Mouse (Mus musculus): ENCODE measurements at regions not wholly inside any gene's neighbourhood (a gene's known extent, or its start where the extent isn't known, plus 50 kb on each side); places are given as distances from the start of the nearest gene placed in this dataset.

DNA sequence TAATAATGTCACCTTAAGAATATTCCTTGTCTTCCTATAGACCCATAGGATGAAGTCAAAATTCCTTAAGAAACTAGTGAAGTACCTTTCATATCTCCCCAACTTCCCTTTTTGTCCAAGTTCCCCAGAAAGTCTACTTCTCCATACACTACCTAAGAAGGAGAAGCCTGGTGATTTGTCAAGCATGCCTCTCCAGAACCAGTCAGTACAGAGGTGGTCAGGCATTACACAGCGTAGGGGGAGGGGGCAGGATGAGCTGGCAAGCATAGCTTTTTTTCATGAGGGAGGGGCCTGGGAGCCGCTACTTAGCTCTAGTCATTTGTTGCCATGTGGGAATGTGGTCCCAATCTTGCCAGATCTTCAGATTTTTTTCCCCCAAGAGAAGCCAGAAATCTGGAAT, 54.0 kb upstream of the Satb2 start:
- 80% methylated on average over 2 of the region's 2 CpGs for WGBS
- no peak for DNase-seq (ENCODE audit: low read depth, low spot score)

DNA sequence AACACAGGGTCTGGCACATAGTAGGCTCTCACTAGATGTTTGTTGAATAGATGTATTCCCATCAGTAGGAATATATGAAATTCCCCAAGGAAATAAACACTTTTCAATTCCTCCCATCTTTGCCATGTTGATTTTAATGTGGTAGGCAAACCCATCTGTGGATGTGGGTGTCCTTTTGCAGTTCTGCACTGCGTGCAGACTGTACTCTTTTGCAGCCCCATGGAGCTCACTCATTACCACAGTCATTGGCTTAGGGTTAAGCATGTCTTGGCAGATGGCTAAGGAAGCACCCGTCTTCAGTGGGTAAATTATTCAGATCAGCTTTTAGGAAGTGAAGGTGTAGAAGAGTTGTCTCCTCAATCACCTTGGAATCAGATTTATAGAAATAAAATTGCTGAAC, 54.8 kb upstream of the Satb2 start:
- 85% methylated on average over 2 of the region's 2 CpGs for WGBS
- no peak for DNase-seq (ENCODE audit: low read depth, low spot score)

DNA sequence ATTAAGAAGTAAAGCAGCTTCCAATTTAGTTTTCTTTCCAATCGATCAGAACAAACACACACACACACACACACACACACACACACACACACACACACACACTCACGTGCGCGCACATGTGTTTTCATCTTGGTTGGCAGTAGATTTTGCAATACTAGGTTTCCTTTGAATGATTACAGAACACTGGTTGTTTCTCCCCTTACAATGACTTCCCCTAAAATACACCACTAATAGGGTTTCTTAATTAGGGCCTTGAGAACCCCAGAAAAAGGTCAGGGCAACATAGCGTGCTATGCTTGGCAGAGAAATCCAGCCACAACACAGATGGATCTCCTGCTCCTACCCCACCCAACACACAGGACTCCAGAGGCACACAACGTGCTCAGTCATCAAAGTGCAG, 56.0 kb upstream of the Satb2 start:
- no peak for DNase-seq (ENCODE audit: low read depth, low spot score)
- WGBS = 86% methylated on average over 6 of the region's 6 CpGs

DNA sequence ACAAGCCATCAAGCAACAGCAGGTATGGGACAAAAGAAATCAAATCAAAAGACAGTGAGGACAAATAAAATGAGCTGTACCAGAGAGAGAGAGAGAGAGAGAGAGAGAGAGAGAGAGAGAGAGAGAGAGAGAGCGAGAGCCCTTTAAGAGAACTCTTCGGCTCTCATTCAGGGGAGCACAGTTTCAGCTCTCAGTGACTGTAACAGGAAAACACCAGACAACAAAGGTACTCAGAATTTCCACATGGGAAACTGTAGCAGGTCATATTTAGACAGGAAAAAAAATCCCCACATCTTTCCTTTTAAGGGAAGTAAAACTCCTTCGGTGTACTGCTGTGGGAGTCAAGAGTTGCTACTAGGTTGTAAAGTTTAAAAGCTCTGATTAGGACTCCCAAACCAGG, 57.9 kb upstream of the Satb2 start:
- no peak for DNase-seq (ENCODE audit: low read depth, low spot score)
- 61% methylated on average over 3 of the region's 3 CpGs for WGBS

DNA sequence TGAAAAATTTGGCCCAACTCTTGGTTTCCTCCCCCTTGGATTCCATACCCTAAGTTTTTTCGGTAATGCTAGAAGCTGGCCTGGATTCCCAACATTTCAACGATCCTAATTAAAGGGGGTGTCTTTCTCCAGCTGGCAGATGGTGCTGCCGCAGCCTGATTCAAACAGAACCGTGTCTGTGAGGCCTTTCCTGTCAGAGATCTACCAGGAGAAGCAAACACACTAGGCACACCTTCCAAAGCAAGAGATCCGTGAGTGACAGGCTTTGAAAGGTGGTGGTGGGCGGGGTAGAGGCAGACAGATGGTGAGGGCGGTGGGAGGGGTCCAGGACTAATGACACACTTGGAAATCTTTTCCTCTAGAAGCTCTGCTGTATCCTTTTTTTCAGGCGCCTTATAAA, 61.8 kb upstream of the Satb2 start:
- DNase-seq (ENCODE audit: low read depth, low spot score) = no peak
- WGBS = 37% methylated on average over 8 of the region's 8 CpGs

DNA sequence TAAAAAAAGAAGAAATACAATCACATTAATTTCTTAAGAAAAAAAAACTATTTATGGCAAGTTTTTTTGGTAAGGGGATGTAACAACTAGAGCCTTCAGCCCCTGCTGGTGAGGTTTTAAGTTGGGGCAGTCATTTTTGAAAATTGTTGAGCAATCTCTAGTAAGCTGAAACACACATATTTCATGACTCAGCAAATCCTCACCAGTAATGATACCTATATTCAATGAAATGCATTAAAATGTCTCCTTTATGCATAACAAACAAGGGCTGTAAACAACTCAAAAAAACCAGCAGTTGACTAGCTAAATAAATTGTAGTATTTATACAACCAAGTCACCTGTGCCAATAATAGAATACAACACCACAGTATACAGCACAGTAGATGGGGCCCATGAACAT, 63.1 kb upstream of the Satb2 start:
- DNase-seq (ENCODE audit: low read depth, low spot score) = no peak

DNA sequence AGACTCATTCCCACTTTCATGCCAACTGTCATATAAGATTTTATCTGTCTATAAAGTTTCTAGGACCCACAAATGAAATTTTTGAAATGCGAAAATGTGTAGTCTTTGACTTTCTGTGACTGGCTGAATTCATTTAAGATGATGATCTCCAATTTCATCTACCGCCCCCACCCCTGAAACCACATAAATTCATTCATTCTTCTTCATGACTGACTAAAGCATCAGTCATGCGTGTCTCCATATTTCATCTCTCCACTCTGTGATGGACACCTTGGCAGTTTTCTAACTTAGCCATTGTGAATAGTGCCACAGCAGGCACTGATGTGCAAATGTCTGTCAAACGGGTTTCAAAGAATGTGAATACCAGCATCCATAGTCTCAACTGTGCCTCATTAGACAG, 75.4 kb upstream of the Satb2 start:
- WGBS = 90% methylated on average over 4 of the region's 4 CpGs
- no peak for DNase-seq (ENCODE audit: low read depth, low spot score)

DNA sequence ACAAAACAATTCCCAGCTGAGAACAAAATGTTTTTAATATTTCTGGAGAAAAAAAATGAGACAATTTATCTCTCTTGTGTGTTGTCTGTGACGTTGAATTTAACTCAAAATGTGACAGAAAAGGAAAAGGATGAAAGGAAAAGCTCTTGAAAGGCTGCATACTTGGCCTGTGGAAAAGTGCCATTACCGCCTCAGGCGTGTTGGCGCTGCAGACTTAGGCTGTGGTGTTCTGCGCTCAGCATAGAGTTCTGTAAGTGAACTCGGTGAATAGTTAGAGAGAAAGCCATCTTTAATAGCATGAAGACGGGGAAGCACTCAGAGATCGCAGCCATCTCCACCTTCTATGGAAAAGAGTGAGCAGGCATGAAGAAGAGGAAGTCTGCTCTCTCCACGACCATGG, 77.5 kb upstream of the Satb2 start:
- WGBS = 80% methylated on average over 9 of the region's 9 CpGs
- DNase-seq (ENCODE audit: low read depth, low spot score) = no peak

DNA sequence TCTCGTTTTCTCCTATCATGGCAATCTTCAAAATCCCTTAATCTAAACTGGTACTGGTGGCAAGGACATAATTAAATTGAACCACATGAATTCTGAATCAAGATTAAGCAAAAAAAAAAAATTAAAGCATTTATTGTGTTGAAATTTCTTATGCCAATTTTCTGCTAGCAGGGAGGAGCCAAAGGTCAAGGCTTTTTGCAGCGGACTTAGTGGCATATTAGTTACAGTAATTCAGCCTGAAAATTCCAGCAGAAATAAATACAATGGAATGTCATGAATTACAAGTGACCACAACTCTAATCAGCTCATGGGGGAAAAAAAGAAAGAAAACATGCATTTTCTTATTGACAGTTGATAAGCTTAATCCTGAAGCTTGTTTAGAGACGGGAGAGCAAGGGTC, 80.8 kb upstream of the Satb2 start:
- no peak for DNase-seq (ENCODE audit: low read depth, low spot score)
- 72% methylated on average over 3 of the region's 3 CpGs for WGBS

DNA sequence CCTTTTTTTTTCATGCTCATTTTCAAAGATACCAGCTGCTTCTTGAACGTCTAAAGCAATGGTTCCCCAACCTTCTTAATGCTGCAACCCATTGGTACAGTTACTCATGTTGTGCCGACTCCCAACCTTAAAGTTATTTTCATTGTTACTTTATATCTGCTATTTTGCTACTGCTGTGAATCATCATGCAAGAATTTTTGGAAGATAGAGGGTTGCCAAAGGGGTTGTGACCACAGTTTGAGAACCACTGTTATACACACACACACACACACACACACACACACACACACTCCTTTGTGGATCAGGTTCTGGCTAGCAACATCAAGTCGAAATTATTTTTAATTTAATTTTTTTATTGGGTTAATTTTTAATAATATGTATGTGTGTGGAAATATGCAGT, 96.8 kb upstream of the Satb2 start:
- WGBS = 58% methylated on average over 3 of the region's 3 CpGs

DNA sequence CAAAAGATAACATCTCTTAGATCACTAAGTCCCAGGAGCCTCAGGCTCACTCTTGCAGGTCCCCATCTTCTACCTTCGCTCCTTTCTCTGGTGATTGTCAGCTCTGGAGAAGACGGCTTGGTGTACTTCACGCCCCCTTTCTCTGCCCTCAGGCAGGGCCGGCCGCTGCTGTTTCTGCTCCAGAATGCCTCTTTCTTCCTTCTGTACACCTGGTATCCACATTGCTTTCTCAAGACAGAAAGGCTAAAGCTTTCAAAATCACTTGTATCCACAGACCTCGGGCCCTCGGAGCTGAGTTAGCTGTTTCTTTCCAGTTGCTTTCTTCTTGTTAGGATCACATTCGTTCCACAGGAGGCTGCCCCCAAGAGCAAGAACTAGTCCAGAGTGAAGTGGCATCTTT, 98.2 kb upstream of the Satb2 start:
- 64% methylated on average over 8 of the region's 8 CpGs for WGBS
- DNase-seq (ENCODE audit: low read depth, low spot score) = no peak

More for the DNA sequence above, 96.8 kb upstream of the Satb2 start:
- DNase-seq (ENCODE audit: low read depth, low spot score) = no peak

DNA sequence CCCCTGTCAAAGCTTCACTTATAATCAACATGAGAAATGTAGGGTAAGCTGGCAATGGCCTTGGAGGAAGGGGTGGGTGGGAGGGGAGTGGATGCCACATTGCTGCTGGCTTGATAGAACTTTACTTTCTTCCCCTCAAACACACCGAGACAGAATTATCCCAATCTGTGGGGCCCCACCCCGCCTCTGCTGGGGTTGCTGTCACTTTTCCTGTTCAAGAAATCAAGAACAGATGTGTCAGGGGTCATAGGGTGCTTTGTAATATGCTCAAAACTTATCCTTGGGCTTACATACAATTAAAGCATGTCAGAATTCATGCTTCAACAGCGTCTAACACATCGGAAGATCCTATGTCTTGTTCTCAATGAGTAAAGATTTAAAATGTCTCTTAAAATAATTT, 101.9 kb upstream of the Satb2 start:
- 61% methylated on average over 4 of the region's 4 CpGs for WGBS
- no peak for DNase-seq (ENCODE audit: low read depth, low spot score)

DNA sequence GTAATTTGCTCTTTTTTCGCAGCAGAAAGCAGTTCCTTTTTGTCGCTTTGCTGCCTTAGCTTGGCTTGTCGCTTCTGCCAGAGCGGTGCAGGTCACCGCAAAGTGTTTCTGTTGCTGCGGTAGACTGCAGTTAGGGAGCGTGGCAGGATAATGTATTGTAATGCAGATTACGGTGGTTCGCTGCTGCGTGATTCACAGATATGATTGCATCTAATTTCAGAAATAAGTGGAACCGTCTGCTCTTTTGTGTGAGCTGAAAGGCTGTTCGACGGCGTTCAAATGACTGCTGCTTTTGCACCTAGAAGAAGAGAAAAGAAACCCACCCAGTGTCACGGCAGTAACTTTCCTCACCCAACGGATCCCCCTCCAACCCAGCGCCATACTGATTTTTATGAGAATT, 104.7 kb upstream of the Satb2 start:
- no peak for DNase-seq (ENCODE audit: low read depth, low spot score)
- WGBS = 89% methylated on average over 17 of the region's 17 CpGs

DNA sequence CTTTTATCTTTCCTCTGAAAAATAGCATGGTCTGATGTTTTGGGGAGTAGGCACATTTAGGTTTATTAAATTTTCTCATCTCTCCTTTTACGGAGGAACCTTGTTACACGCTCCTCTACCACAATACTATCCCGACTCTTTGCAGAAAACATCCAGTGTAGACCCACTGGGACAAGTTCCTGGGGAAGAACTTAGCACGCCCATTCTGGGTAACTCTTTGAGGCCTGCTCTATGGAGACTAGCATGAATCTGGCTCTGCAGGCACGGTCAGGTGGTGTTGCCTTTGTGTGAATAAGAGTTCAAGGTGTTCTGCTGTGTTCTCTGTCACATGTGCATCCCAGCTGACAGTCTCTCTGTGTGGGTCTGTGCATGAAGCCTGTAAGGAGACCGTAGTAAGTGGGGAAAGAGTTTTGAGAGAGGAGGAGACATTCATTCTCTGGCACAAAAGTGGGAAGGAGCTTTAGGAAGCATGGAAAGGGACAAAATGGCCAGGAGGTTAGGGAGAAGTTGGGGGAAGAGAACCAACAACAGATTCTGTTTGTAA, 105.2 kb upstream of the Satb2 start:
- no peak for DNase-seq (ENCODE audit: low read depth, low spot score)
- WGBS = 84% methylated on average over 6 of the region's 6 CpGs

DNA sequence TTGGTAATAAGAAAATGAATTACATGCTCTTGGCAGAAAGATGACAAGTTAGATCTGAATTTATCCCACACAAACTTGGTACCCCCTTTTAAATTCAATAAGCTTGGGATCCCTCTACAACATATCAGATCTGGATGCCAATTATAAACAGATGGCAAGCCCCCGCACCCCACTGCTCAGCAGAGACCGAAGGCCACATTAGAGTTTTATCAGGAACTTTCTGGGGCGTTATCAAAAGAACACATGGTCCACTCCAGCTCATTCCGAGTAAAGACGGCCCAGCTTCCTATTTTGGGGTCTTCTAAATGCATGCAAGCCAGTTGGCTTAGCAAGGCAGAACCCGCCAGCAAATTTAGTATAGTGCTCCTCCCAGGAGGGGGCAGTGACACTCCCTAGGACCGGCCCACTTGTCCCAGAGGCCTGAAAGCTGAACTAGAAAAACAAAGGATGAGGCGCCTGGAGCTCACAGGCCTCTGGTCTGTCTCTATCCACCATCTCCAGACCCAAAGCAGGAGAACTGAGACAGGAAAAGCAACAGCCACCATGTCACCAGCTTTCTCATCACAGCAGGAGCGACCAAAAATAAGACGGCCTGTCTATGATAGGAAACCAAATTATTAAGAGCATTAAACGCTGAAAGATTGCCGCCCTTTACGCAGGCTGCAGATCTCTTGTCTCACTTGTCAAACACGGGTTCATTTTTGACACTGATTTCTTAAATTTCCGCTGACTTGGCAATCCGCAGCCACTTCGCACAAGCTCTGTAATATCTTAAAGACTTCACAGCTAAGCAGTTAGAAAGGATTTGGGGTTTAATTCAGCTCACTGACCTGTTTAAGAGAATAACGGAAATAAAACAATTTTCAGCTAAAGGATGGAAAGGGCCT, 117.2 kb upstream of the Satb2 start:
- DNase-seq (ENCODE audit: low read depth, low spot score) = no peak
- WGBS = 79% methylated on average over 18 of the region's 18 CpGs

DNA sequence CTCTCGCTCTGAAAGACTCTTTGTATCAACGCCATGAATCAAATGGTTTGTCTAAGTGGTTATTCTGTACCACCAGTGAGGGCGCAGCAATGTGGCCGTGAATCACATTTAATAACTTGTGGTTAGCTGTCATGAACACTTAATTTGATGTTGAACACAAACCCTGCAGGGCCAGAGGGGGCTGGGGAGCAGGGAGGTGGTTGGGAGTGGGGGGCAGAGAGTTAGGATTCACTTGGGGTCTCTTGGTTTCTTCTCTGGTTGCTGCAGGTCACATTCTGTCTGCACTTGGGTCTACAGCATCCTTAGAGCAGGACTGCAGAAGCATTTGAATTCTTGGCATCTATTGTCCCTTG, 117.8 kb upstream of the Satb2 start:
- 82% methylated on average over 4 of the region's 4 CpGs for WGBS
- no peak for DNase-seq (ENCODE audit: low read depth, low spot score)

DNA sequence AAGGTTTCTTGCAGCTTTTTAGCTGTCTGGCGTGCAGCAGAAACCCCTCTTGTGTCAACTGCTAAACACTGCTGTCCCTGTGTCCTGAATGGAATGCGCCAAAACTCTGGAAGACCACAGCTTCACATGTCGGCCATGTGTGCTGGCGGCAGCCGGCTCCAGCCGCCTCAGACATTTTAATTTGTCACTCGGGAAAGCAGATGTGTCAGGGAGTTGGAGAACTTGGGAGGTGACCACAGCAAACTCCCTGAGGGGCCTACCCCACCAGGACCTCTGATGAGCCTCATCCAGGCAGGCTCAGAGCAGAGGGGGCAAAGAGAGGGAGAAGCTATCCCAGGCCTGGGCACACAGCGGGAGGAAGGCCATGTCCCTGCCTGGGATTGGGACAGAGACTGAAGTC, 118.3 kb upstream of the Satb2 start:
- DNase-seq (ENCODE audit: low read depth, low spot score) = no peak
- 81% methylated on average over 8 of the region's 8 CpGs for WGBS

DNA sequence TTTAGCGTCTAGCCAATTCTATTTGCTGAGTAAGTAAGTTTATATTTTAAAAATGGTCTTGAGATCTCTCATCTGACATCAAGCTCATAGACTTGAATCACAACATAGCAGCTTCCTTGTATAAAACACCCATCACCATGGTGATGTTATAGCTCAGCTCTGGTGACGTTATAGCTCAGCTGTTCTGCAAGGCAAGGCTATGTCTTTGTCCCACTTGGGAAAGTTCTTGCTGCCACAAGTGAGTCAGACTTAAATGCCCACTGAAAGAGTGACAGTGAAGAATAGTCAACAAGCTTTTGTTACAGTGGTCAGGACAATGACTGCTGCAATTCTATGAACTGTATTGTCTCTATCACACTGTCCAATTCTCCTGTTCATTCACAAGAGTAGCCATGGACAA, 122.2 kb upstream of the Satb2 start:
- WGBS = 69% methylated on average over 2 of the region's 2 CpGs
- DNase-seq (ENCODE audit: low read depth, low spot score) = no peak

DNA sequence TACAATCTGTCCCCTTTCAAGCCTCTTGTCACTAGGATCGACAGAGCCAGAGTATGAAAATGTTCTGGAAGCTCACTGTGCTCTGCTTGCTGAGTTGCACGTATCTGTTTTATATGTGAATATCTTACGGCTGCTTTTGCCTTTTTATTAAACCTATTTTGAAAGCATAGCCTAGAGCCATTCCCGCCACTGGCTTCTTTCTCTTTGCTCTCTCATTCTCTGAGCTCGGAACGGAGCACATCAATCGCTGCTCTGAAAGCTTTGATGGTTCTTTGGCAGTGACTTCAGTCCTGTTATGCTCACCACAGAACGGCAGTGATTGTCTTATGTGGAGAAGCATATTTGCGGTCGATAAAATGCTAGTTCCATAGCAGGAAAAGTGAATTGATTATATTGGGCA, 128.9 kb upstream of the Satb2 start:
- DNase-seq (ENCODE audit: low read depth, low spot score) = no peak
- WGBS = 71% methylated on average over 10 of the region's 10 CpGs

DNA sequence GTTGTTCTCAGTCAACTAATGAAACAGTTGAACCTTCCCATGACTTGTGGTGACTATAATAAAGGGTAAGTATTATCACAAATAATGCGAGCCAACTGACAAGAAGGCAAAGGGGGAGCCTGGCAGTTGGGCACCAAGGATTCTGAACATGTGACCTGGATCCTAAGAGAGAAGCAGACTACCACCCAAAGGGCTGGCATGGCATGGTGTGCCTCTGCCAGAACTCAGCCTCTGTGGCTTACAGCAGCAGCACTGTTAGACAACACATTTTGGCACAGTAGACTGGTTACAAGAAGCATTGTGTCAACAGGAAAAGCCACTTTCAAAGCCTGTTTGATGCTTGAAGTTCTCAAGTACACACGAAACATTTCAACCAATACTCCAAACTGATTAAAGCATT, 142.2 kb upstream of the Satb2 start:
- WGBS = 77% methylated on average over 2 of the region's 2 CpGs
- no peak for DNase-seq (ENCODE audit: low read depth, low spot score)

DNA sequence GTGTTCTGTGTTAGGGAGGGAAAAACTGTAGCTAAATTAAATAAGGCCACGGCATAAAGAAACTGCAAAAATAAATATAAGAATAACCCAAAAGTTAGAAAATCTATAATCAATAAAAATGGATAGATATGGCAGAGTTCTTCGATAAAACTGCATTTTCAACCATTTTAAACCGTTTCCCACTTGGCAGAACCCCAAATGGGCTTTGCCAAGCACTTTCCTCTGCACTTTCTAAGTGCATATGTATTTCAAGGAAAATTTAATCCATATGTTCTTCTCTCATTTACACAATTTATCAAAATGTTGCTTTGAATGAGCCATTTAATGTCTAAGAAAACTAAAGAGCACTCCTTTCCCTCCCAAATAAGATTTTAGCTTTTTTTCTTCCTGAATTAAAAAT, 165.7 kb upstream of the Satb2 start:
- DNase-seq (ENCODE audit: low read depth, low spot score) = no peak
- WGBS = 69% methylated on average over 3 of the region's 3 CpGs

DNA sequence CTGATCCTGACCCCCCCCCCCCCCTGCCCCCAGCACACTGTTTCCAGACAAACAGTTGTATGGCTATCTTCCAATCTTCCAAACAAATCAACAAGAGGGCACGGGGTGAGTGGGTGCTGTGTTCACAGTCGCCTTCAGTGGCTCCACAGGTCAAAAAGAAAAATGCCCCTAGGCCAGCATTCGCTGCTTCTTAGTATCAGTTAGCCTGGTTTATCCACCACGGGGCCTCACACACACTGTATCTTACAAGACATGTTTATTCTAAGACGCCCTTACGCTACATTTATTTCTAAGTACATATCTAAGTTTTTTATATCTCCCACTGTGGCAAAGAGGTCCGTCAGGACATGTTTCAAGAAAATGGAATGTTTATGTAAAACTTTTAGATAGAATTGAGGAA, 177.4 kb upstream of the Satb2 start:
- no peak for DNase-seq (ENCODE audit: low read depth, low spot score)
- 76% methylated on average over 7 of the region's 7 CpGs for WGBS

Data from large intestine, adult 2 months (tissue).